8 mouse cellular contexts compared by ENCODE assay signal in the genomic region with DNA sequence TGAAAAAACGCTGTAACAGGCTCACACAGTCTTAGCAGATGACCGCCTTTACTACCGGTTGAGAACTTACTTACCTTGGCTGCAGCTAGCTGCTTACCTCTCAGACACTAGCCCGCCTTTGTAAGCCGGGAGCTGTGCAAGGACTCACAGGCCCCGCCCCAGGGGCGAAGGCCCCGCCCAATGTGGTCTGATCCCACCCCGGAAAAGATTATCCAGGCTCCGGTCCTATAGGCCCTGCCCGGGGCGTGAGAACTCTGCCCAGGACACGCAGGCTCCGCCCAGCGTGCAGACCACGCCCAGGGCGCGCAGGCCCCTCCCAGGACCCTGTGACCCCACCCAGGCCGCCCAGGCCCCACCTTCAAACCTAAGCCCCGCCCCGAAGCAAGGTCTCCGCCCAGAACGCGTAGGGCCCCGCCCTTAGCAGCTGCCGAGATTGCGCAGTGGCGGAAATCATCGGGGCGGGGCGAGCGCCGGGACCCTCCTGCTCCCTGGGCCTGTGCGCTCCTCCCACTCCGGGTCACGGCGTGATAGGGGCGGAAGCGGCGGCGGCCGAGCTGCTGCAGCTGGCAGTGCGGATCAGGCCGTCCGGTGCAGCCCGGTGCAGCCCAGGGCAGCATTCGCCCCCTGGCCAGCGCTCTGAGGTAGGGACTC. TPM values are rescaled to one million over a fixed set of nuclear protein-coding genes. Genes with fewer than 3 reads are reported as not detected.
DNase-seq lines count a peak whose midpoint lies in the region; ATAC-seq and TF ChIP-seq lines count a peak whose summit lies in the region.

A gene (plus strand): TSS at position 470 of the 651 bp plus-strand sequence.

- H3K36me3 ChIP-seq in hindbrain, postnatal 0 days (ENCODE audit: insufficient read depth, low read length): no peaks in the 10 kb centered on the region

- H3K4me3 ChIP-seq in gastrocnemius, adult 2 months: peak within 1 kb of the TSS; percentile 98
- peak within 1 kb of the TSS; percentile 86 for H3K4me3 ChIP-seq in hindbrain, postnatal 0 days (ENCODE audit: low read length)
- H3K4me3 ChIP-seq in left cerebral cortex, adult 2 months: peak within 1 kb of the TSS; percentile 95

- intact Hi-C loops in gastrocnemius, adult 2 months (cut with DNase I): no loop called here
- intact Hi-C loops in left cerebral cortex, adult 2 months (cut with DNase I): loop anchor here (1.0 kb wide), 1 partner anchor 114 kb away; a partner anchor contains a TSS

- H3K4me1 ChIP-seq in hindbrain, postnatal 0 days (ENCODE audit: insufficient read depth, low read length): 0 out of 2 replicates have a peak, but pooled peaks cover 3% of the 10 kb centered on the region

- no peaks in the 10 kb centered on the region for H3K9me3 ChIP-seq in hindbrain, postnatal 0 days (ENCODE audit: low read length)

- WGBS in hindbrain, postnatal 0 days: under 1% methylated on average over 47 of the region's 48 CpGs

- peak within 1 kb of the TSS; percentile 99 for H3K4me2 ChIP-seq in hindbrain, postnatal 0 days (ENCODE audit: low read depth, low read length)

- H3K9ac ChIP-seq in hindbrain, postnatal 0 days (replicated peaks; ENCODE audit: low read length): peak within 1 kb of the TSS; percentile 83

- TF ChIP-seq CTCF in gastrocnemius, adult 2 months (IDR thresholded peaks at IDR 0.05): no peak
- no peak for TF ChIP-seq CTCF in hindbrain, postnatal 0 days (IDR thresholded peaks at IDR 0.05; ENCODE audit: low read depth)
- no peak for TF ChIP-seq CTCF in left cerebral cortex, adult 2 months (IDR thresholded peaks at IDR 0.05)

- DNase-seq in ZHBTc4 (ENCODE audit: low read depth, low spot score): peak; percentile 99
- DNase-seq in gastrocnemius, adult 2 months: peak; percentile 98
- DNase-seq in hindbrain, postnatal 0 days (ENCODE audit: low spot score): peak; percentile 97
- peak; percentile 97 to 98 for DNase-seq in left cerebral cortex, adult 2 months (ENCODE audit: extremely low spot score in 1 of 2, low spot score in 2 of 2)
- DNase-seq in right cerebral cortex, adult 2 months (ENCODE audit: low spot score in 2 of 2): peak; percentile 97
- DNase-seq in urinary bladder, postnatal 14 days (ENCODE audit: low spot score): peak; percentile 99

- peak within 1 kb of the TSS; percentile 91 for H3K27ac ChIP-seq in gastrocnemius, adult 2 months
- H3K27ac ChIP-seq in hindbrain, postnatal 0 days: peak within 1 kb of the TSS; percentile 77
- H3K27ac ChIP-seq in left cerebral cortex, adult 2 months: peak within 1 kb of the TSS; percentile 78

- no peaks in the 10 kb centered on the region for H3K27me3 ChIP-seq in hindbrain, postnatal 0 days (ENCODE audit: insufficient read depth, low read length)

- ATAC-seq in common myeloid progenitor, adult 5-6 weeks (replicated peaks; ENCODE audit: low read depth, poor library complexity, severe bottlenecking): peak; percentile 89
- peak; percentile 97 for ATAC-seq in hindbrain, postnatal 0 days
- peak; percentile 93 for ATAC-seq in megakaryocyte, adult 5-6 weeks (ENCODE audit: poor library complexity, severe bottlenecking)

RNA-seq across cellular contexts. Expression of the gene that starts here (rescaled TPM):
- 12.6 and 13.5 TPM in 2 replicates for total RNA-seq in common myeloid progenitor, adult 5-6 weeks (2017)
- 1 to 10 TPM; 7.0 to 8.3 TPM for total RNA-seq in gastrocnemius, adult 2 months (2021)
- 20.5 and 21.9 TPM in 2 replicates for total RNA-seq in hindbrain, postnatal 0 days (2014; rRNA removed)
- 10.7 and 11.9 TPM in 2 replicates for polyA plus RNA-seq in hindbrain, postnatal 0 days (2015; fragmentation: Nextera tagmentation; extraction: Ambion mirVana)
- total RNA-seq in left cerebral cortex, adult 2 months (2021): 1 to 10 TPM; 8.8 to 9.1 TPM
- total RNA-seq in megakaryocyte, adult 5-6 weeks (2015): 9.7 and 10.0 TPM in 2 replicates
- total RNA-seq in megakaryocyte, adult 5-6 weeks (2017): 9.6 and 11.3 TPM in 2 replicates

Comparison
In these comparisons a context has a peak if more than half of its experiments do, and no peak if none do; other contexts are left out.
1. Peak in every context shown above with its lines: DNase-seq, ATAC-seq, H3K4me3 ChIP-seq and H3K27ac ChIP-seq.